Mouse (Mus musculus): ENCODE measurements at regions not wholly inside any gene's neighbourhood (a gene's known extent, or its start where the extent isn't known, plus 50 kb on each side); places are given as distances from the start of the nearest gene placed in this dataset.

GRCm38 (mm10) chr7:118303921-118304320 lies 60.5 kb upstream of the Smg1 start:
- TF ChIP-seq CHD2 (IDR thresholded peaks at IDR 0.05; ENCODE audit: low read length) (no peak), CTCF (conservative IDR thresholded peaks at IDR 0.05 in 1 of 2, IDR thresholded peaks at IDR 0.05 in 1 of 2; ENCODE audit: low read depth in 2 of 2, low read length in 2 of 2) (no peak), POLR2A (IDR thresholded peaks at IDR 0.05; ENCODE audit: low read depth, low read length) (no peak), HCFC1 (IDR thresholded peaks at IDR 0.05; ENCODE audit: low read depth, low read length) (no peak), MAFK (IDR thresholded peaks at IDR 0.05; ENCODE audit: insufficient replicate concordance, low read length) (no peak), ZC3H11A (IDR thresholded peaks at IDR 0.05; ENCODE audit: low read depth, low read length) (no peak), UBTF (IDR thresholded peaks at IDR 0.05; ENCODE audit: low read depth, low read length) (no peak), POLR2AphosphoS2 (IDR thresholded peaks at IDR 0.05; ENCODE audit: low read depth, low read length) (no peak), CHD1 (IDR thresholded peaks at IDR 0.05; ENCODE audit: low read depth, low read length) (no peak), ETS1 (conservative IDR thresholded peaks at IDR 0.05; ENCODE audit: low read depth, low read length) (no peak), ZNF384 (IDR thresholded peaks at IDR 0.05; ENCODE audit: low read depth, low read length) (no peak), E2F4 (IDR thresholded peaks at IDR 0.05; ENCODE audit: insufficient replicate concordance, low read depth, low read length) (no peak)

All from CH12.LX (cell line).